Mouse (Mus musculus) brain, embryonic 14.5 days (tissue): ENCODE data around the gene Mettl26.

Experiments
- CTCF ChIP-seq: fragments of 200-500 bp; IDR thresholded peaks from 2 replicates; pipeline ENCODE4 v1.5.1; 2012; ENCODE audit warnings: inconsistent platforms, mild to moderate bottlenecking, moderate library complexity, borderline replicate concordance; ENCODE audit not compliant: insufficient read depth, insufficient read length; ENCODE audit errors: extremely low read depth
- POLR2A ChIP-seq: fragments of 200-500 bp; IDR thresholded peaks from 2 replicates; pipeline ENCODE4 v1.6.1; 2012; ENCODE audit warnings: mild to moderate bottlenecking, inconsistent platforms, borderline replicate concordance; ENCODE audit not compliant: poor library complexity, insufficient read depth, insufficient read length, severe bottlenecking; ENCODE audit errors: extremely low read depth

DNA sequence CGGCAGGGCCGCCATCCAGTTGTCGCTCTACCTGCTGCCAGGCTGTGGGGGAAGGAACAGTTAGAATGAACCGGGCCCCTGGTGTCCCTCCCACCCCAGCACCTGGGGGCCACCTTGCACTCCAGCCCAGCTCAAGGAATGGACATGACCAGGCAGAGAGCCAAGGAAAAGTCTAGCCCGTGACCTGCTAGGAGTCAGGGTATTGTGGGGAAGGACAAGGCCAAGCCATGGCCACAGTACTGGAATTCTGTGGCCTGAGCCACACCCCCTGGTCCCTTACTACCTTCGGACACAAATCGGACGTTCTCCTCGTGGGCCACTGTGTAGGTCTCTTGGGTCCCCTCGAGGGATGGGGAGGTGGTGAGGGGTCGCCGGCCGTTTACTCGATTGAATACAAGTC, 10.6 kb upstream of the Mettl26 start:
- TF ChIP-seq CTCF, result no peak
- TF ChIP-seq POLR2A, result no peak
